Mouse (Mus musculus): ENCODE results near the gene Opa3. TPM values are rescaled to one million over a fixed set of nuclear protein-coding genes. Genes with fewer than 3 reads are reported as not detected.

Gene Opa3
- total RNA-seq, 4 experiments from 2014 or later, result 36.1 to 52.8 (median 43.3) TPM

- no peak for DNase-seq (ENCODE audit: low spot score in 2 of 2)
These were observed 15.7 kb downstream of the Opa3 start for GRCm38 (mm10) chr7:19243858-19244257.

GRCm38 (mm10) chr7:19245083-19245482, 16.9 kb downstream of the Opa3 start:
- DNase-seq (ENCODE audit: low spot score in 2 of 2), result no peak

DNA sequence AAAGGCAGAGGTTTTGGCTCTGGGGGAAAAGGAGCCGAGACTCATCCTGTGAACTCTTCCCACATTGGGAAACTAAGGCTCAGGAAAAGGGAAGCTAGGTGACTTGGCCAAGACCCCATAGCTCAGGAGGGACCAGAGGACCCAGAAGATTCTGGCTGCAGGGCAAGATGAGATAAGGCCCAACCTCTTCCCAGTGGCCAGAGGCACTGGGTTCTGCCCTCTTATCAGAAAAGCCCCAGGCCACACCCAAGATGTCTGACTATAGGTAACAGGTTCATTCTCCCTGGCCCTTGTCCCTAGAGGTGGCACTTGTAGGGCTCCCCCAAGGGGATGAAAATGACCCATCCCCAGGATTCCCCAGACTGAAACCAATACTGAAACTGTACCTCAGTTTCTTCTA, 18.7 kb downstream of the Opa3 start:
- no peak for DNase-seq (ENCODE audit: low spot score in 2 of 2)

DNA sequence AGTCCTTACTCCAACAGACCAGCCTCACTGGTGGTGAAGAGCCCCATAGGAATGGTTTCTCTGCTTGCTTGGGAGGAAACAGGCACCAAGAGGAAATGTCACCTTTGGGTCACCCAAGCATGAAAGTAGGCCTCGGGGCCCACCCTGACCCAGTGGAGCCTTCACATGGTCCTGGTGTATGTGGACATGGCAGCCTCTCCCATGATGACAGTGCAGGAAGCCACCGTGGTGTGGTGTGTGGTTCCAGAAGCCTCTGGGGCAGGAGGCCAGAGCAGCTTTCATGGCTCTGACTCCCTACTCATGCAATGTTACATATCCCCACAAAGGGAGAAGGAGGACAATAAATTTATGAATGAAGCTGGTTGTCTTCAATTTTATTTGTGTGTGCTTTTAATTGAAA, 19.4 kb downstream of the Opa3 start:
- no peak for DNase-seq (ENCODE audit: low spot score in 2 of 2)

- no peak for DNase-seq (ENCODE audit: low spot score in 2 of 2)
These were observed 23.9 kb downstream of the Opa3 start for GRCm38 (mm10) chr7:19252078-19252477.

GRCm38 (mm10) chr7:19253437-19253836, 25.3 kb downstream of the Opa3 start:
- no peak for DNase-seq (ENCODE audit: low spot score in 2 of 2)

GRCm38 (mm10) chr7:19255395-19255794, 27.3 kb downstream of the Opa3 start:
- no peak for DNase-seq (ENCODE audit: low spot score in 2 of 2)

- DNase-seq (ENCODE audit: low spot score in 2 of 2), result no peak
These were observed 28.4 kb downstream of the Opa3 start for GRCm38 (mm10) chr7:19256567-19256966.

GRCm38 (mm10) chr7:19257390-19258022, 29.4 kb downstream of the Opa3 start:
- DNase-seq (ENCODE audit: low spot score in 2 of 2), result peak in 1 of 2 experiments; percentile 65

- no peak for DNase-seq (ENCODE audit: low spot score in 2 of 2)
These were observed 30.2 kb downstream of the Opa3 start for GRCm38 (mm10) chr7:19258336-19258735.

- no peak for DNase-seq (ENCODE audit: low spot score in 2 of 2)
These were observed 37.0 kb downstream of the Opa3 start for GRCm38 (mm10) chr7:19265147-19265546.

- DNase-seq (ENCODE audit: low spot score in 2 of 2), result no peak
These were observed 38.0 kb downstream of the Opa3 start for GRCm38 (mm10) chr7:19265928-19266822.

DNA sequence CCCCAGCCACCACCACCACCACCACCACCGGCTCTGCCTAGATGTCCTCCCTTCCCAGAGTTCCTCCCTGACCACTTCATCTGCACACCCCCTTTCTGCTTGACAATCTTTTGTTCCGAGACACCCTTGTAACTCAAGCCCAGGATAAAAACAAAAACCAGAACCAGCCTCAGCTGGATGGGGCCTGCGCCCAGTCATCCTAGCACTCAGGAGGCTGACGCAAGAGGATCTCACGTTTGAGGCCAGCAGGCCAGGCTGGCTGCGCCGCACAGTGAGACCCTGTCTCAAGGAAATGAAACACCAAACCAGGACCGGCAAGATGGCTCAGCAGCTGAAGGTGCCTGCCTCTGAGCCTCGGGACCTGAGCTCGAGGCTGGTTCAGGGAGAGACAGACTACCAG, 38.9 kb downstream of the Opa3 start:
- DNase-seq (ENCODE audit: low spot score in 2 of 2), result no peak

GRCm38 (mm10) chr7:19268993-19269681, 41.0 kb downstream of the Opa3 start:
- DNase-seq (ENCODE audit: low spot score in 2 of 2), result no peak

- DNase-seq (ENCODE audit: low spot score in 2 of 2), result no peak
These were observed 41.7 kb downstream of the Opa3 start for GRCm38 (mm10) chr7:19269721-19270441.

- DNase-seq (ENCODE audit: low spot score in 2 of 2), result no peak
These were observed 42.5 kb downstream of the Opa3 start for GRCm38 (mm10) chr7:19270509-19271237.

DNA sequence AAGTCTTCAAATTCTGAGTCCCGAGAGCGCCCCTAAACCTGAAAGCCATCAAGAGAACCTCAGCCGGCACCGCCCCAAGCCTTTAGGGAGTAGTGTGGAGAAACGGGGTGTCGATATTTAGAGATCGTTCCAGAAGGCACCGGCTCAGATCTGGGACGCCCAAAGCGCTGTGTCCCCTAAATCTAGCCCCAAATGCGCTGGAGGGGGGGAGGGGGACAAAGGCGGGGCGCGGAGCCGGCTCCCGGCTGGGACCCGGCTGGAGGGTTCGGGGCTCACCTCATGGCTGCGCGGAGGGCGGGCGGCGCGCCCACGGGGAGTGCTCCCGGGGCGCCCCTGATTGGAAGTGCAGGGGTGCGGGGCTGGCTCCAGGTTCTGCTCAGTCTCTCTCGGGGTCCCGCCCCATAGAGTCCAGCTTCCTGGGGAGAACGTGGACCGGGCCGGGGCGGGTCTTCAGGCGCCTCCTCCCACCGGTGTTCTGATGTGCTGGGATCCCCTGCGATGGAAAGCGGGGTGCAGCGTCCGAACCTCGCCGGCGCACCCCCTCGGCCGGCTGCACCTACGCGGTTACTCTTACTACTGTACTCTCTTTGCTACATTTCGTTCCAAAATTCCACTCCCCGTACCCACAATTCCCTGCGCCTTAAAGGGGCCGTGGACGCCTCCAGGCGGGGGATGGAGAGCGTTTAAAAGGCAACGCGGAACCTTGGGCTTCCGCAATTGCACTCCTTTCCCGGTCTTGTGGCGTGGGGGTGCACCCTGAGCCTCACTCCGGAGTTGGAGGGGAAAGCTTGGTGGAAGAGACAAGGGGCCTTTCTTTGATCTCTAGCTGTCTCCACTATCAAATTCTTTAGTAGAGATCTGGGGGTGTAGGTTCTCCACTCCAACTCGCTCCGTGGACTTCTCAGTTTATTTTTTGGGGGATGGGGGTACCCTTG, 43.4 kb downstream of the Opa3 start, which contains the start of gene Vasp:
Vasp (minus strand) TSS at position 580 of the 935 bp plus-strand sequence.
- DNase-seq (ENCODE audit: low spot score in 2 of 2), result peak; percentile 59 to 70

- DNase-seq (ENCODE audit: low spot score in 2 of 2), result no peak
These were observed 44.1 kb downstream of the Opa3 start for GRCm38 (mm10) chr7:19272173-19272764.

- no peak for DNase-seq (ENCODE audit: low spot score in 2 of 2)
These were observed 48.1 kb downstream of the Opa3 start for GRCm38 (mm10) chr7:19276253-19276652.

All from gastrocnemius, adult 8-10 months (tissue).